Mouse (Mus musculus): ENCODE results near the gene Ptchd4.

Ptchd4 gene

GRCm38 (mm10) chr17:42430380-42430779, 114.6 kb downstream of the Ptchd4 start:
- no peak for DNase-seq

- DNase-seq: no peak
Measured at GRCm38 (mm10) chr17:42452235-42452634, 136.5 kb downstream of the Ptchd4 start.

- DNase-seq: no peak
Measured at GRCm38 (mm10) chr17:42456441-42456840, 140.7 kb downstream of the Ptchd4 start.

DNA sequence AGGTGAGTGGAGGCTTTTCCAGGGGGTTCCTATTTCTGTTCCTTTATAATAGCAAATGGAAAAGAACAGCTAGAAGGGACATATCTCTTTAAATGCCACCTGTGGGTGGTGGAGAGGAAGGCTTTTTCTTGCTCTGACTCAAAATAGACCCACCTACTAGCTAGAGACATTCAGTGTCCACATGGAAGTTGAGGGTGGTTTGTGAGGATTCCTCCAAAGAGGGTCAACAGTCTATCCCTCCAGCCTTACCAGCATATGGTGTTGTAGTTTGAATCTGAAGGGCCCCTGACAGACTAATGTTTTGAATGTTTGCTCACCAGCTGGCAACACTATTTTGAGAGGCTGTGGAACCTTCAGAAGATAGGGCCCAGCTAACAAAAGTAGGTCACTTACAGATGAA, 147.0 kb downstream of the Ptchd4 start:
- no peak for DNase-seq

GRCm38 (mm10) chr17:42480173-42480991, 164.6 kb downstream of the Ptchd4 start:
- DNase-seq: no peak

- no peak for DNase-seq
Measured at GRCm38 (mm10) chr17:42509356-42510262, 193.9 kb downstream of the Ptchd4 start.

- DNase-seq: no peak
Measured at GRCm38 (mm10) chr17:42530147-42530546, 214.4 kb downstream of the Ptchd4 start.

DNA sequence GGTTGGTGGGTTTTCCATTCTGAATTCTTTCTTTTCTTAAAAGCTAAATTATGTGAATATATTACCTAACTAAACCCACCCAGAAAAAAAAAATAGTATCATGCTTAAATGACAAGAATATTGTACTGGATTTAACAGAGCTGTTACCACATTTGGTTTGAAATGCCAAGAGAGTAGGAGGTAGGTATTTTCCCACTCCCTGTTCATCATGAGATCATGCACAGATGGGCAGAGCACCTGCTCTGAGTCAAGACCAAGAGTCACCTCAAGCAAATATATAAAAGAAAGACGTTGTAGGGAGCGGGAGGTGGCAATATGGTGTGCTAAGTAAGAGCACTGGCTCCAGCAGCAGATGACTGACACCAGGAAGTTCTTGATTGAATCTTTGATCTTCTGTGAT, 233.8 kb downstream of the Ptchd4 start:
- DNase-seq: no peak
